Mouse (Mus musculus): ENCODE data around the gene 8030474K03Rik.

- TF ChIP-seq CTCF (IDR thresholded peaks at IDR 0.05; ENCODE audit: extremely low read depth, insufficient read depth, insufficient read length, insufficient replicate concordance) = no peak
- TF ChIP-seq POLR2A (IDR thresholded peaks at IDR 0.05; ENCODE audit: low read depth, low read length) = no peak
Observed at GRCm38 (mm10) chrX:101847191-101847795, 52.8 kb downstream of the 8030474K03Rik start.

Measured in spleen, adult 2 months (tissue).